Mouse (Mus musculus) lung, postnatal 0 days (tissue): Measurements from ENCODE around the gene Nr2f6. TPM values are rescaled to one million over a fixed set of nuclear protein-coding genes. Genes with fewer than 3 reads are reported as not detected.

Experiments
- ATAC-seq: fragments of 200-750 bp; cut with Nextera tagmentation; 2 replicates; pipeline ENCODE4 v1.8.0; 2017; ENCODE audit warnings: moderate library complexity
- DNase-seq: peaks from one replicate; pipeline ENCODE4 v3.0.0-alpha.2; 2016; ENCODE audit warnings: low spot score
- H3K27ac ChIP-seq: fragments of 300-500 bp; sonication (generic); 2 replicates; pipeline ENCODE4 v1.5.1; 2014; ENCODE audit warnings: antibody characterized with exemption, mild to moderate bottlenecking, low read length, mixed read lengths
- H3K27me3 ChIP-seq: fragments of 300-500 bp; sonication (generic); replicated peaks from 2 replicates; pipeline ENCODE4 v1.6.1; 2014; ENCODE audit warnings: low read length, mixed read lengths; ENCODE audit not compliant: insufficient read depth
- H3K36me3 ChIP-seq: fragments of 300-500 bp; sonication (generic); 2 replicates; pipeline ENCODE4 v1.6.1; 2014; ENCODE audit warnings: low read length, mixed read lengths; ENCODE audit not compliant: insufficient read depth
- H3K4me1 ChIP-seq: fragments of 300-500 bp; sonication (generic); 2 replicates; pipeline ENCODE4 v1.6.1; 2014; ENCODE audit warnings: antibody characterized with exemption, low read depth, low read length, mixed read lengths; ENCODE audit not compliant: insufficient read depth
- H3K4me2 ChIP-seq: fragments of 300-500 bp; sonication (generic); replicated peaks from 2 replicates; pipeline ENCODE4 v1.6.1; 2014; ENCODE audit warnings: low read depth, mild to moderate bottlenecking, low read length, moderate library complexity, mixed read lengths
- H3K4me3 ChIP-seq: fragments of 300-500 bp; sonication (generic); 2 replicates; pipeline ENCODE4 v1.5.1; 2014; ENCODE audit warnings: low read depth, low read length
- H3K9ac ChIP-seq: fragments of 300-500 bp; sonication (generic); replicated peaks from 2 replicates; pipeline ENCODE4 v1.6.1; 2014; ENCODE audit warnings: low read depth, mild to moderate bottlenecking
- H3K9me3 ChIP-seq: fragments of 300-500 bp; sonication (generic); 2 replicates; pipeline ENCODE4 v1.6.1; 2016; ENCODE audit warnings: low read length, mixed read lengths
- CTCF ChIP-seq: IDR thresholded peaks from 2 replicates; pipeline ENCODE4 v1.5.1; 2016; ENCODE audit warnings: antibody characterized with exemption, mild to moderate bottlenecking
- EP300 ChIP-seq: IDR thresholded peaks from 2 replicates; pipeline ENCODE4 v1.6.1; 2016; ENCODE audit warnings: antibody characterized with exemption, mild to moderate bottlenecking, control low read depth
- WGBS: fragments of 180-500 bp; shearing (Covaris S2); extraction: QIAGEN DNeasy Blood & Tissue Kit; methylation state at CpG from one replicate; pipeline ENCODE4 v1.1.7; 2014; 5-methylcytosine and 5-hydroxymethylcytosine counted together
- polyA plus RNA-seq: library from polyadenylated mRNA; unstranded; fragments of >200 nt; fragmentation: Nextera tagmentation; extraction: Ambion mirVana; gene quantifications from 2 replicates; pipeline ENCODE4 v1.2.1, GENCODE M21; 2015

Nr2f6 gene
- polyA plus RNA-seq, 1 experiment from 2014 or later: 61.5 TPM

GRCm38 (mm10) chr8:71392871-71393270 lies 11.1 kb upstream of the Nr2f6 start:
- H3K4me3 ChIP-seq: no peak overlapping the region
- no peaks in the 10 kb centered on the region for H3K27me3 ChIP-seq
- H3K27ac ChIP-seq: no peak overlapping the region
- ATAC-seq (peak; percentile 43), DNase-seq (peak; percentile 84)
- 6% methylated on average over 3 of the region's 3 CpGs for WGBS
- H3K36me3 ChIP-seq: no peaks in the 10 kb centered on the region
- no peak overlapping the region for H3K4me2 ChIP-seq
- H3K4me1 ChIP-seq: peaks cover 6% of the 10 kb centered on the region; the same call in 1 of the 2 replicates
- TF ChIP-seq CTCF (no peak), EP300 (no peak)
- H3K9ac ChIP-seq: no peak overlapping the region
- no peaks in the 10 kb centered on the region for H3K9me3 ChIP-seq

- no peak for ATAC-seq
- DNase-seq: no peak
Measured at GRCm38 (mm10) chr8:71392391-71392790, 10.6 kb upstream of the Nr2f6 start.

GRCm38 (mm10) chr8:71391696-71392095 lies 9.9 kb upstream of the Nr2f6 start:
- DNase-seq (no peak), ATAC-seq (no peak)
- Histone ChIP-seq H3K4me2 (no peak overlapping the region), H3K4me3 (no peak overlapping the region), H3K27ac (no peak overlapping the region), H3K4me1 (no peaks in the 10 kb centered on the region), H3K9ac (no peak overlapping the region), H3K9me3 (no peaks in the 10 kb centered on the region), H3K36me3 (no peaks in the 10 kb centered on the region), H3K27me3 (no peaks in the 10 kb centered on the region)
- no peak for TF ChIP-seq EP300
- TF ChIP-seq CTCF: no peak
- WGBS: 94% methylated on average over 2 of the region's 2 CpGs

More at GRCm38 (mm10) chr8:71392391-71392790, 10.6 kb upstream of the Nr2f6 start:
- H3K9ac ChIP-seq: no peak overlapping the region
- WGBS: 80% methylated on average over 5 of the region's 5 CpGs
- H3K27ac ChIP-seq: no peak overlapping the region
- H3K36me3 ChIP-seq: no peaks in the 10 kb centered on the region
- no peaks in the 10 kb centered on the region for H3K27me3 ChIP-seq
- H3K4me3 ChIP-seq: no peak overlapping the region
- no peak overlapping the region for H3K4me2 ChIP-seq
- no peaks in the 10 kb centered on the region for H3K9me3 ChIP-seq
- no peak for TF ChIP-seq CTCF
- no peak for TF ChIP-seq EP300
- H3K4me1 ChIP-seq: peaks cover 2% of the 10 kb centered on the region; the same call in 1 of the 2 replicates

- no peak for ATAC-seq
- Histone ChIP-seq H3K9ac (no peak overlapping the region), H3K27me3 (no peaks in the 10 kb centered on the region), H3K9me3 (no peaks in the 10 kb centered on the region), H3K4me3 (no peak overlapping the region), H3K4me2 (no peak overlapping the region), H3K4me1 (peaks cover 5% of the 10 kb centered on the region), H3K36me3 (no peaks in the 10 kb centered on the region), H3K27ac (peak overlapping the region; percentile 51; the same call in 1 of the 2 replicates)
- TF ChIP-seq CTCF (no peak), EP300 (peak; percentile 81)
- WGBS: 29% methylated on average over 1 of the region's 1 CpGs
- peak; percentile 49 for DNase-seq
Measured at GRCm38 (mm10) chr8:71388267-71388666, 6.5 kb upstream of the Nr2f6 start.

- no peak for TF ChIP-seq EP300
- TF ChIP-seq CTCF: peak; percentile 42; the same call in 1 of the 2 replicates
- Histone ChIP-seq H3K27ac (no peak overlapping the region), H3K9ac (no peak overlapping the region), H3K27me3 (no peaks in the 10 kb centered on the region), H3K4me1 (peaks cover 14% of the 10 kb centered on the region), H3K36me3 (no peaks in the 10 kb centered on the region), H3K9me3 (no peaks in the 10 kb centered on the region), H3K4me2 (no peak overlapping the region), H3K4me3 (no peak overlapping the region)
- WGBS: 62% methylated on average over 12 of the region's 12 CpGs
- ATAC-seq (no peak), DNase-seq (no peak)
Measured at GRCm38 (mm10) chr8:71385212-71385835, 3.6 kb upstream of the Nr2f6 start.

GRCm38 (mm10) chr8:71383860-71384259 lies 2.1 kb upstream of the Nr2f6 start:
- Histone ChIP-seq H3K4me1 (peaks cover 26% of the 10 kb centered on the region), H3K4me3 (no peak overlapping the region), H3K27ac (peak overlapping the region; percentile 94), H3K27me3 (no peaks in the 10 kb centered on the region), H3K36me3 (no peaks in the 10 kb centered on the region), H3K9ac (no peak overlapping the region), H3K9me3 (no peaks in the 10 kb centered on the region), H3K4me2 (no peak overlapping the region)
- WGBS: 29% methylated on average over 3 of the region's 3 CpGs
- TF ChIP-seq CTCF (no peak), EP300 (no peak)
- DNase-seq (peak; percentile 76), ATAC-seq (peak; percentile 30)
